Mouse (Mus musculus): Measurements from ENCODE around the gene Pgam2. TPM values are rescaled to one million over a fixed set of nuclear protein-coding genes. Genes with fewer than 3 reads are reported as not detected.

Pgam2 gene
- total and polyA plus RNA-seq, 2 experiments from 2014 or later: 3.8 TPM; not detected in 1

DNA sequence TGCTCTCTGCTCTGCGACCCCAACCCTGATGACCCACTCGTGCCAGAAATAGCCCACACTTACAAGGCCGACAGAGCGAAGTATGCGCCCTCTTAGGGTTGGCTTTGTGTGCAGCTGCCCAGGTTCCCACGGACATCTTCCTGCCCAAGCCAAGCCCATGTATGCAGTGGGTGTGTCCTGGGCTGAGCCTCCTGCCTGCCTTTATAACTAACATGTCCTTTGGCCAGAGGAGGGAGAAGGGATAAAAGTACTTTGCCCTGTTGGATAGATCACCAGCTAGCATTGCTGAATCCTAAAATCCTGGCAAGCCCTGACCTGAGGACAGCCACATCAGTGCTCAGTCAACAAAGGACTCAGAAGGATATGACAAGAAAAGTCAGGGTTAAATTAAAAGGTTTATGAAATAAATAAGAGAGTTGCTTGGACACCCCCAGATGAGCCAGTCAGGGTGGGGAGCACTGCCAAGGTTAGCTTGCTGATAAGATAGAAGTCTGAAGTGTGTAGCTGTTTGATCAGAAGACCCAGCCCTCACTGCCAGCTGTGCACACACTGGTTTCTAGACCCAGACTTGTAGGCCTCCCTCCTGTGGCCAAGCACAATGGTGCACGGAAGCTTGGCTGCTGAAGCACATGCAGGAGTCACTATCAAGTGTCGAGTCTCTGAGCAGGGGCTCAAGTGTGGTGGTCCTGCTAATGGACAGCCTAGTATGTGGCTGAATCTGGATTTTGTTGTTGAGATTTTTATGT is 21.2 kb downstream of the Pgam2 start:
- ATAC-seq (ENCODE audit: low FRiP score) (no peak), DNase-seq (ENCODE audit: low spot score) (no peak)
- peak; percentile 42 for TF ChIP-seq CTCF (IDR thresholded peaks at IDR 0.05)
- H3K4me2 ChIP-seq (ENCODE audit: low read depth, low read length, poor library complexity, severe bottlenecking): no peak overlapping the region
- H3K4me1 ChIP-seq (ENCODE audit: insufficient read depth, low read length): 0 out of 2 replicates have a peak, but pooled peaks cover 1% of the 10 kb centered on the region
- H3K27ac ChIP-seq (ENCODE audit: low read depth, low read length): no peak overlapping the region
- WGBS: 72% methylated on average over 8 of the region's 8 CpGs
- peaks cover 15% of the 10 kb centered on the region for H3K36me3 ChIP-seq (ENCODE audit: insufficient read depth, low read length)
- H3K4me3 ChIP-seq (ENCODE audit: low read depth, low read length): no peak overlapping the region
- H3K9ac ChIP-seq (replicated peaks; ENCODE audit: low read length, poor library complexity, severe bottlenecking): no peak overlapping the region
- H3K27me3 ChIP-seq (ENCODE audit: insufficient read depth, low read length): no peaks in the 10 kb centered on the region
- H3K9me3 ChIP-seq (ENCODE audit: low read length): no peaks in the 10 kb centered on the region

DNA sequence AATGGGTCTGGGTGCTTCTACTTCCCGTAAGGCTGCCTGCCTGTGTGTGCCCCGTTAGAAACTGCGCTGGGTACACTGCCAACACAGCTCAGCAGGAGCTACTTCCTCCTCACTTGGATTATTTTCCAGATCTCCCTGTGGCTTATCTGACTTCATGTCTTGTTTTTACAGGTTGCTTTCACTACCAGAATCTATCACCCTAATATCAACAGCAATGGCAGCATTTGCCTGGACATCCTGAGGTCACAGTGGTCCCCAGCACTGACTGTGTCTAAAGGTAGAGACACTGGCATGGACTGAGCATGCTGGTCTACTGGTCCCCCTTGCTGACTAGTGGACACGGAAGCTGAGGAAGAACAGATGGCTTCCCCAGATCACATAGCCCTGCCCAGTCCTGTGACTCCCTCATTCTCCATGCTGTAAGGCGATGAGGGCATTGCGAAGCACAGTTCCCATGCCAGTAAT is 23.5 kb downstream of the Pgam2 start:
- 94% methylated on average over 6 of the region's 6 CpGs for WGBS
- ATAC-seq (ENCODE audit: low FRiP score): no peak
- H3K27ac ChIP-seq (ENCODE audit: low read depth, low read length): no peak overlapping the region
- no peaks in the 10 kb centered on the region for H3K4me1 ChIP-seq (ENCODE audit: insufficient read depth, low read length)
- DNase-seq (ENCODE audit: low spot score): no peak
- peaks cover 15% of the 10 kb centered on the region for H3K36me3 ChIP-seq (ENCODE audit: insufficient read depth, low read length)
- no peak for TF ChIP-seq CTCF (IDR thresholded peaks at IDR 0.05)
- H3K9me3 ChIP-seq (ENCODE audit: low read length): no peaks in the 10 kb centered on the region
- H3K27me3 ChIP-seq (ENCODE audit: insufficient read depth, low read length): no peaks in the 10 kb centered on the region
- H3K4me2 ChIP-seq (ENCODE audit: low read depth, low read length, poor library complexity, severe bottlenecking): no peak overlapping the region
- H3K9ac ChIP-seq (replicated peaks; ENCODE audit: low read length, poor library complexity, severe bottlenecking): no peak overlapping the region
- H3K4me3 ChIP-seq (ENCODE audit: low read depth, low read length): no peak overlapping the region

DNA sequence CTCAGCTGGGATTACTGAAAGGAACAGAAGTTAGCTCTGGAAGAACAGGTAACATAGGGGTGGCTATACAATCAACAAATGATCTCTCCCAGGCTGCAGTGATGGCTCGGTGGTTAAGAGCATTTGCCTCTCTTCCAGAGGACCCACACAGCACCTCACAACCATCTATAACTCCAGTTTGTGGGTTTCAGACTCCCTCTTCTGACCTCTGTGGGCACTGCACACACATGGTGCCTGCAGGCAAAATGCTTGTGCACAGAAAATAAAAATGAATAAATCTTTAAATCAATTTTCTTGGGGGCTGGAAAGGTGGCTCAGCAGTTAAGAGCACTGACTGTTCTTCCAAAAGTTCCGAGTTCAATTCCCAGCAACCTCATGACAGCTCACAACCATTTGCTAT is 25.1 kb downstream of the Pgam2 start:
- TF ChIP-seq CTCF (IDR thresholded peaks at IDR 0.05): peak; percentile 51
- no peak overlapping the region for H3K4me3 ChIP-seq (ENCODE audit: low read depth, low read length)
- no peaks in the 10 kb centered on the region for H3K9me3 ChIP-seq (ENCODE audit: low read length)
- peaks cover 15% of the 10 kb centered on the region for H3K36me3 ChIP-seq (ENCODE audit: insufficient read depth, low read length)
- no peak overlapping the region for H3K27ac ChIP-seq (ENCODE audit: low read depth, low read length)
- H3K4me1 ChIP-seq (ENCODE audit: insufficient read depth, low read length): no peaks in the 10 kb centered on the region
- no peaks in the 10 kb centered on the region for H3K27me3 ChIP-seq (ENCODE audit: insufficient read depth, low read length)
- ATAC-seq (ENCODE audit: low FRiP score) (no peak), DNase-seq (ENCODE audit: low spot score) (no peak)
- H3K4me2 ChIP-seq (ENCODE audit: low read depth, low read length, poor library complexity, severe bottlenecking): no peak overlapping the region
- H3K9ac ChIP-seq (replicated peaks; ENCODE audit: low read length, poor library complexity, severe bottlenecking): no peak overlapping the region
- 73% methylated on average over 2 of the region's 2 CpGs for WGBS

DNA sequence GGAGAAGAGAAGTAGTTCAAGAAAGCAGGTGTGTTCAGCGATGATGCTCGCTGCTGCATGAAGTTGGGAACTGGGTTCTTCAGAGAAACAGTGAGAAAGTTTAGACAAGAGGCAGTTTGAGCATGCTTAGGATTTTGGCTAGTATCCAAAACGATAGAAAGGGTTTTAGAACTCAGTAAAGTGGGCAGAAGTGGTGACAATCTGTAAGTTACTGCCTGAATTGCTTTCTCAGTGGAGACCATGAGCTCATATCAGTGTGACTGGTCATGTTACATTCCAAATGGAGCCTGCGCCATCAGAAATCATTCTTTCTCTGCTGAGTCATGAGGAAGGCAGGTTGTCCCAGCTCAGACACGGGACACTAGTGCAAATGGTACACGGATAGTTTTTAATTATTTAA is 37.5 kb downstream of the Pgam2 start:
- Histone ChIP-seq H3K27me3 (ENCODE audit: insufficient read depth, low read length) (no peaks in the 10 kb centered on the region), H3K4me3 (ENCODE audit: low read depth, low read length) (no peak overlapping the region), H3K4me1 (ENCODE audit: insufficient read depth, low read length) (no peaks in the 10 kb centered on the region), H3K4me2 (ENCODE audit: low read depth, low read length, poor library complexity, severe bottlenecking) (no peak overlapping the region), H3K36me3 (ENCODE audit: insufficient read depth, low read length) (peaks cover 15% of the 10 kb centered on the region; the same call in 1 of the 2 replicates), H3K27ac (ENCODE audit: low read depth, low read length) (no peak overlapping the region), H3K9ac (replicated peaks; ENCODE audit: low read length, poor library complexity, severe bottlenecking) (no peak overlapping the region), H3K9me3 (ENCODE audit: low read length) (no peaks in the 10 kb centered on the region)
- TF ChIP-seq CTCF (IDR thresholded peaks at IDR 0.05): no peak
- WGBS: 88% methylated on average over 6 of the region's 6 CpGs
- DNase-seq (ENCODE audit: low spot score) (no peak), ATAC-seq (ENCODE audit: low FRiP score) (no peak)

DNA sequence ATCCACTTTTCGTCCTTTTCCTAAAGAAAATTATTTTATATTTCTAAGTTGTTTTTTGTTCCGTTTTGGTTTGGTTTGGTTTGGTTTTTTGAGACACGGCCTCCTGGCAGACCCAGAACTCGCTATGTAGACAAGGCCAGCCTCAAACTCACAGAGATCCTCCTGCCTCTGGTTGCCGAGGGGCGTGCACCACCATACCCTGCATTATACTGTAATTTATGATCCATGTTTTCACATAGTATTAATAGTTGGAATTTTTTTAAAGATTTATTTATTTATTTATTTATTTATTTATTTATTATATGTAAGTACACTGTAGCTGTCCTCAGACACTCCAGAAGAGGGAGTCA is 40.9 kb downstream of the Pgam2 start:
- Histone ChIP-seq H3K27me3 (ENCODE audit: insufficient read depth, low read length) (no peaks in the 10 kb centered on the region), H3K9ac (replicated peaks; ENCODE audit: low read length, poor library complexity, severe bottlenecking) (0 out of 2 replicates have a peak overlapping the region, but pooled peaks have one; percentile 85), H3K36me3 (ENCODE audit: insufficient read depth, low read length) (0 out of 2 replicates have a peak, but pooled peaks cover 2% of the 10 kb centered on the region), H3K9me3 (ENCODE audit: low read length) (no peaks in the 10 kb centered on the region), H3K4me3 (ENCODE audit: low read depth, low read length) (peak overlapping the region; percentile 78), H3K27ac (ENCODE audit: low read depth, low read length) (peak overlapping the region; percentile 92; the same call in 1 of the 2 replicates), H3K4me2 (ENCODE audit: low read depth, low read length, poor library complexity, severe bottlenecking) (peak overlapping the region; percentile 79), H3K4me1 (ENCODE audit: insufficient read depth, low read length) (0 out of 2 replicates have a peak, but pooled peaks cover 5% of the 10 kb centered on the region)
- peak; percentile 21; the same call in 1 of the 2 replicates for ATAC-seq (ENCODE audit: low FRiP score)
- 18% methylated on average over 6 of the region's 6 CpGs for WGBS
- DNase-seq (ENCODE audit: low spot score): no peak
- no peak for TF ChIP-seq CTCF (IDR thresholded peaks at IDR 0.05)
